Mouse (Mus musculus): ENCODE results near the gene Stk35. TPM values are rescaled to one million over a fixed set of nuclear protein-coding genes. Genes with fewer than 3 reads are reported as not detected.

The Stk35 gene
- polyA plus RNA-seq, 1 experiment from 2014 or later = 10.0 TPM

DNA sequence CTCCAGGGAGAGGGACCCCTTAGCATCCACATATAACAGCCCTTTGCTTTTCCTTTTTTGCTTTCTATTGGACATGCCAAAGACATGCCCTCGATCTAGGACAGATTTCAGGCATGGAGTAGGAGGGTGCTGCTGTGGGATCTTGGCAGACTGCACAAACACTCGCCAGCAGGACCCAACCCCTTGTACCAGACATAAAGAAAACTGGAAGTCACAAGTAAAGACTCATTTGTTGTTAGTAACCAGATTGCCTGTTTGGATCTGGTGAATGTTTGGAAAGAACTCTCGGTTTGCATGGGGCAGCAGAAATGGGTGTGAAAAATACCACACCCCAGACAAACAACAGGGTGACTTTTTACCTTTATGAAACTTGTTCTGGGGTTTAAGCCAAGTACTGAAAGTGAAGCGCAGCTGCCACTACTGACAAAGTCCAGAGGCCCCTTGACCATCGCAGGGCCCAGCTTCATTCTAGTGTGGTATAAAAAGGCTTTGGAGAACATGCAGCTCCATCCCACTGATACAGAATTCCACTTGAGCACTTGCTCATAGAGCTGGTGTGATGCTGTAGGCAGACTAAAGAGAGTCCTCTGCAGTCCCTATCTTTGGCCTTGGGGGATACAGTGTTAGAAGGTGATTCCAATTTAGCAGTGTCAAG is 17.4 kb downstream of the Stk35 start:
- Histone ChIP-seq H3K27ac (no peak overlapping the region), H3K4me2 (no peak overlapping the region), H3K36me3 (peaks cover 86% of the 10 kb centered on the region), H3K27me3 (replicated peaks) (no peaks in the 10 kb centered on the region), H3K9me3 (replicated peaks) (no peaks in the 10 kb centered on the region), H3K4me3 (no peak overlapping the region), H3K9ac (no peak overlapping the region), H3K4me1 (peaks cover 44% of the 10 kb centered on the region)
- ATAC-seq = no peak
- WGBS (ENCODE audit: insufficient replicate concordance) = 74% methylated on average over 5 of the region's 5 CpGs

DNA sequence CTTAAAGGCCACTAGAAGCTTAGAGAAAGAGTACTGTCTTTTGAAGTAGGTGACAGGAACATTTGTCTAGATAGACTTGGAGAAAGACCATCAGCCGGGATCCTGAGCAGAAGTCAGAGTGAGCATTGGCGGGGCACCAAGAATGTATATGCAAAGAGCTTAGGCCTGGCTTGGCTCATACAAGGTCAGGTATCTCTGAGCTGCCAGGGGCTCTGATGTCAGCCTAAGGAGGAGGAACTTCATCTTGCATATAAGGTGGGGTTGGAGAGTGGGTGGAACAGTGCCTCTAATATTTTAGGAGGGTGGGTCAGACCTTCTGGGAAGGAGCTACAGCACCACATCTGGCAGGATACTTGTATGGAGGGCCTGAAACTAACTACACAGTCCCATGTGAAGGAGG is 18.6 kb downstream of the Stk35 start:
- Histone ChIP-seq H3K4me3 (no peak overlapping the region), H3K27ac (no peak overlapping the region), H3K9me3 (replicated peaks) (no peaks in the 10 kb centered on the region), H3K4me1 (peaks cover 33% of the 10 kb centered on the region), H3K36me3 (peaks cover 86% of the 10 kb centered on the region), H3K4me2 (no peak overlapping the region), H3K27me3 (replicated peaks) (no peaks in the 10 kb centered on the region), H3K9ac (no peak overlapping the region)
- 79% methylated on average over 2 of the region's 2 CpGs for WGBS (ENCODE audit: insufficient replicate concordance)
- ATAC-seq = no peak

DNA sequence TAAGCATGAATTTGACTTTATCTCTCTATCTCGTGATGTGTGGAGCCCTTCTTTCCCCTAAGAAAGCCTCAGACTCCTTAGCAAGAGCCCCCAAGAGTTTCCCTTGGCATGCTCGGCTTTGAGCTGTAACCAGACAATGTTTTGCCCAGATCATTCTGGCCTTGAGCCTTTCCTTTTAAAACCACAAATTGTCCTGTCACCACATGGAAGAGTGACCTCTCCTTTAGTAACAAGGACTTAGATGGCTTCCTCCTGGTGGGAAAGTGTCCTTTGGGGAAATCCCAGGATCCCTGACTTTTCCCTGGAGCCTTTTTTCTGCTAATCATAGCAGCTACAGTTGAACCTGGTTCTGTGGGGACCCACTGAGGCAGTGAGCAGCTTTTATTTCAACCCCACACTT is 19.2 kb downstream of the Stk35 start:
- Histone ChIP-seq H3K4me1 (peaks cover 26% of the 10 kb centered on the region), H3K27ac (no peak overlapping the region), H3K4me2 (no peak overlapping the region), H3K4me3 (no peak overlapping the region), H3K36me3 (peaks cover 82% of the 10 kb centered on the region), H3K27me3 (replicated peaks) (no peaks in the 10 kb centered on the region), H3K9me3 (replicated peaks) (no peaks in the 10 kb centered on the region), H3K9ac (no peak overlapping the region; the same call in 1 of the 2 replicates)
- 58% methylated on average over 2 of the region's 2 CpGs for WGBS (ENCODE audit: insufficient replicate concordance)
- ATAC-seq = no peak

DNA sequence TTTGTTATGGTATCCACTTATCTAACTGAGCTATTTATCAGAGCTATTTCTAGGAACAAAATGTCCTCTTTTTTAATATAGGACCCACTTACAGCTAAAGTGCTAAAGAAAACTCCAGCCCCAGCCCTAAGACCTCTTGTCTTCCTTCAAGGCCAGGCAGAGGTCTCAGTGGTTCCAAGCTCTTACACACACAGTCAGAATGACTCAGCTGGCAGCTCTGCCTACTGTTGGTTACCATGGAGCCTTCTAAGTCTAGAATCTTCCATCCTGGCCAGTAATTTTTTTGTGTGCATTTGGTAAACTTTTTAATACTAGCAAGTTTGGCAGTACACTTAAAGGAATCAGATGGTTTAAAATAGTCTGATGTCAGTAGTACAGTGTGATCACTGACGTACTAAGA is 19.6 kb downstream of the Stk35 start:
- 86% methylated on average over 1 of the region's 1 CpGs for WGBS (ENCODE audit: insufficient replicate concordance)
- Histone ChIP-seq H3K4me3 (no peak overlapping the region), H3K4me2 (no peak overlapping the region), H3K9ac (no peak overlapping the region), H3K9me3 (replicated peaks) (no peaks in the 10 kb centered on the region), H3K4me1 (peaks cover 23% of the 10 kb centered on the region), H3K27me3 (replicated peaks) (no peaks in the 10 kb centered on the region), H3K36me3 (peaks cover 78% of the 10 kb centered on the region), H3K27ac (no peak overlapping the region)
- ATAC-seq = no peak

DNA sequence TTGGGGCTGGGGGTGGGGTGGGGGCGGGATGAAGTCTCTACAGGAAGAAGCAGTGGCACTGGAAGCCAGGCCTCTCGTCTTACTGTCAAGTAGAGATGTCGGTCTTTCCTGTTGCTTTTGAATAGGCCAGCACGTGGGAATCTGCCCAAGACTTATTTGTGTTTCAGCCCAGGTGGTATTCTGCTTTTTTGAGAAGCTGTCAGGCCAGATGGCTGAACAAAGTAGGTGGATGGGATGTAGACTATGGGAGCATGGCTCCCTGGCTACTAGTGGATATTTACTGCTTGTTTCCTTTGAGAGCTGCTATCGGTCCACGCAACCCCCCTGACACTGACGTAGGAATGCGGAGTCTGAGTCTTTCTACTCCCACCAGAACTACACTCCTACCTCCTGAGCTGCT is 20.7 kb downstream of the Stk35 start:
- Histone ChIP-seq H3K27me3 (replicated peaks) (no peaks in the 10 kb centered on the region), H3K4me3 (no peak overlapping the region), H3K36me3 (peaks cover 73% of the 10 kb centered on the region), H3K9ac (no peak overlapping the region), H3K4me2 (no peak overlapping the region), H3K9me3 (replicated peaks) (no peaks in the 10 kb centered on the region), H3K4me1 (peaks cover 23% of the 10 kb centered on the region), H3K27ac (no peak overlapping the region)
- no peak for ATAC-seq
- WGBS (ENCODE audit: insufficient replicate concordance) = 66% methylated on average over 8 of the region's 8 CpGs

DNA sequence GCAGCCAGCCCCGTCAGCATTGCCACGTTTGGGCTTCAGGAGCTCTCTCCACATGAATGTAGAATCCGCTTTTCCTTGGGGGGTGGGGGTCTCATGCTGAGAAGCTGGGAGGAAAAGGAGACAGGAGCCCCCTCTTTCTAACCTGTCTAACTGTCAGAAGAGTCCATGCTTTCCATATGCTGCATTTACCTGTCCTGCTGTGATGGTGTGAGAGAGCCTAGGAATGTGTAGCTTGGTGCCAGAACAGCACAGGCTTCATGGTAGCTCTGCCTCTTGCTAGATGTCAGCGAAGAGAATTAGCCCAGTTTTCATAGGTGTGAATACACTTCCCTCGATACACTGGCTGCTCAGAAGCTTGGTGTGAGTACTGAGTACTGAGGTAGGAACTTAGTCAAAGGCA is 21.3 kb downstream of the Stk35 start:
- no peak for ATAC-seq
- peaks cover 23% of the 10 kb centered on the region for H3K4me1 ChIP-seq
- H3K9ac ChIP-seq = no peak overlapping the region
- no peak overlapping the region for H3K27ac ChIP-seq
- H3K9me3 ChIP-seq (replicated peaks) = no peaks in the 10 kb centered on the region
- no peak overlapping the region for H3K4me2 ChIP-seq
- H3K4me3 ChIP-seq = no peak overlapping the region
- H3K27me3 ChIP-seq (replicated peaks) = no peaks in the 10 kb centered on the region
- peaks cover 73% of the 10 kb centered on the region for H3K36me3 ChIP-seq
- 84% methylated on average over 5 of the region's 5 CpGs for WGBS (ENCODE audit: insufficient replicate concordance)

DNA sequence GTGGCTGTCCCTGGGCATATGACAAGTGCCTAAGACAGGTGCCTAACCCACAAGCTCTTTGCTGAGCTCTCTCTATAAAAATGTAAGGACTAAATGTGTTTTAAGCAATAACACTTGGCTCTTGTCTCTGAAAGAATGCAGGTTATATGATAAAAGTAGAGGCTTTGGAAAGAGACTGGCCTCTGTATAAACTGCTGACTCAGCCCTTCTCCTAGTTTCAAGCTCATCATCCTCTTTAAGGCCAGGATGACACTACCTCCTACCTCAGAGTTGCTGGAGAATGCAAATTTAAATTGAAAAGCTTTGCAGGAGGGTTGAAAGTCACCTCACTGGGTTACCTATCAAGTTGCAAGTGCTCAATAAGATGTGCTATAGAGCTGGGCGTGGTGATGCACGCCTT is 23.0 kb downstream of the Stk35 start:
- peaks cover 23% of the 10 kb centered on the region for H3K4me1 ChIP-seq
- H3K36me3 ChIP-seq = peaks cover 73% of the 10 kb centered on the region
- H3K4me2 ChIP-seq = no peak overlapping the region
- no peak overlapping the region for H3K9ac ChIP-seq
- no peaks in the 10 kb centered on the region for H3K27me3 ChIP-seq (replicated peaks)
- H3K4me3 ChIP-seq = no peak overlapping the region
- H3K27ac ChIP-seq = no peak overlapping the region
- no peak for ATAC-seq
- WGBS (ENCODE audit: insufficient replicate concordance) = 92% methylated on average over 2 of the region's 2 CpGs
- no peaks in the 10 kb centered on the region for H3K9me3 ChIP-seq (replicated peaks)

DNA sequence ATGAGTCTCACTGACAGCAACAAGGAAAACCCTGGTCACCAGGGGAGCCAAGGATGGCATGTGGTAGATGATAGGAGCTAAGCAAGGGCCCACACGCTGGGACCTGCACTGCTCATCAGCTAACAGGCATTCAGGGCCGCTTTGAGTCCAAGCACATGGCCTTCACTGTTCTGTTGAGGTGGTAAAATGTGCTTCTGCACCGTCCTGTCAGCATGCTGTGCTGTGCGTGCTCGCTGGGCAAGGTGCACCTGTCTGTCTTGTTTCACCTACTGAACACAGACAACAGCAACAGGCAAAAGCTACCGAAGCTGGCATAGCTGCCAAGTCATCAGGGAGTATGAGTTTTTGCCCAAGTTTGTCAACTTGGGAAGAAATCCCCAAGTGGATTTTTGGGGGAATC is 23.9 kb downstream of the Stk35 start:
- H3K9me3 ChIP-seq (replicated peaks) = no peaks in the 10 kb centered on the region
- ATAC-seq = no peak
- H3K9ac ChIP-seq = no peak overlapping the region
- WGBS (ENCODE audit: insufficient replicate concordance) = 88% methylated on average over 6 of the region's 6 CpGs
- H3K4me3 ChIP-seq = no peak overlapping the region
- H3K27ac ChIP-seq = no peak overlapping the region
- H3K4me1 ChIP-seq = peaks cover 15% of the 10 kb centered on the region
- no peak overlapping the region for H3K4me2 ChIP-seq
- H3K36me3 ChIP-seq = peaks cover 73% of the 10 kb centered on the region
- no peaks in the 10 kb centered on the region for H3K27me3 ChIP-seq (replicated peaks)

DNA sequence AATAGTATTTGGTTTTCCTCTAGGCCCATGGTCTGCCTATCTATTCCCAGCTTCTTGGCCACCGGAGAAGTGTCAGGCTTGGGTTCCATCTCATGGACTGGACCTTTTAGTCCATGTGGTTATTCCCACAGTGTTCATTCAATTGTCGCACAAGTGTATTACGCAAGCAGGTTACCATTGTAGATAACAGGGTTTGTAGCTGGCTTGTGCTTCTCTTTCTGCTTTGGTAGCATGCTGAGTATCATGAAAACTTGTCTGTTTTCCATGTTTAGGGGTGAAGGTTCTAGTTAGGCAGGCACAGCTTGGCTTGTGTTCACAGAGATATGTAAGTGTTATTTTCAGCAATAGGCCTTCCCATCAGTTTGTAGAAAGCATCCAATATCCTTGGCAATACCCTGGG is 25.8 kb downstream of the Stk35 start:
- Histone ChIP-seq H3K27me3 (replicated peaks) (no peaks in the 10 kb centered on the region), H3K4me3 (no peak overlapping the region), H3K36me3 (peaks cover 76% of the 10 kb centered on the region), H3K27ac (no peak overlapping the region), H3K4me2 (no peak overlapping the region), H3K9ac (no peak overlapping the region), H3K9me3 (replicated peaks) (no peaks in the 10 kb centered on the region), H3K4me1 (0 out of 2 replicates have a peak, but pooled peaks cover under 1% of the 10 kb centered on the region)
- no peak for ATAC-seq
- WGBS (ENCODE audit: insufficient replicate concordance) = 88% methylated on average over 3 of the region's 3 CpGs

DNA sequence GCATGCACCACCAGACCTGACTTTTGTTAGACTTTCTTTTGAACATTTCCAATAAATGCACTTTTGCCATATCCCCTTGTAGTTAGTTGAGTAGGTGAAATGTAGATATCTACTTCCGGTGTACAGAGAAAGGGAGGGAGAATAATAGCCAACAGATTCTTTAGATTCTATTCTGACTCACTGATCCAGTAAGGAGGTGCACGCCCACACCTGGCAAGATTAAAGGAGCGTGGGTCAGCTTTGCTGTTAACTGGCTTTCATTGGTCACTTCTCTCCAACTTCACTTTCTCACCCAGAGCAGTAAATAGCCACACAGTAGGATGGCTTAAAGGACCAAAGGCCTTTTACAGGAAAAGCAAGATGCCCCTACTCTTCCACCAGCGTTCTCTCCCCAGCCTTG is 32.7 kb downstream of the Stk35 start:
- ATAC-seq = no peak
- no peaks in the 10 kb centered on the region for H3K4me1 ChIP-seq
- 79% methylated on average over 4 of the region's 4 CpGs for WGBS (ENCODE audit: insufficient replicate concordance)

DNA sequence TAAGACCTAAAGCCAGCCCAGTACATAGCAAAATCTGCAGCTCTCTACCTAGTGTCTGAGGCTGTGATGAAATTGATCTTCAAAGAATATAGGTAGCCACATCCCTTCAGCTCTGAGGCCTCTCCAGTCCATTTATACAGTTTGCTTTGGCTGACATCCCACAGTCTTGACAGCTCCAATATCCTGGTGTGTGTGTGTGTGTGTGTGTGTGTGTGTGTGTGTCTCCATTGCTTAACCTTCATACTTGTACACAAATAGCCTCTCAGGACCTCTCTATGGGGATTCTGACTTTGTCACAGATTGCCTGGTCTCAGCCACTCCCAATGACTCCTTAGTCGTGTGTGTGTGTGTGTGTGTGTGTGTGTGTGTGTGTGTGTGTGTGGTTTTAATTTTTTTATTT is 33.9 kb downstream of the Stk35 start:
- Histone ChIP-seq H3K9me3 (replicated peaks) (no peaks in the 10 kb centered on the region), H3K36me3 (peaks cover 24% of the 10 kb centered on the region), H3K4me2 (no peak overlapping the region), H3K4me1 (no peaks in the 10 kb centered on the region), H3K27ac (no peak overlapping the region), H3K9ac (no peak overlapping the region), H3K27me3 (replicated peaks) (no peaks in the 10 kb centered on the region), H3K4me3 (no peak overlapping the region)
- no peak for ATAC-seq
- WGBS (ENCODE audit: insufficient replicate concordance) = 56% methylated on average over 1 of the region's 1 CpGs

More for the DNA sequence above, 32.7 kb downstream of the Stk35 start:
- H3K36me3 ChIP-seq = peaks cover 36% of the 10 kb centered on the region
- H3K4me2 ChIP-seq = no peak overlapping the region
- no peaks in the 10 kb centered on the region for H3K27me3 ChIP-seq (replicated peaks)
- H3K9me3 ChIP-seq (replicated peaks) = no peaks in the 10 kb centered on the region
- H3K27ac ChIP-seq = no peak overlapping the region
- no peak overlapping the region for H3K4me3 ChIP-seq
- no peak overlapping the region for H3K9ac ChIP-seq

DNA sequence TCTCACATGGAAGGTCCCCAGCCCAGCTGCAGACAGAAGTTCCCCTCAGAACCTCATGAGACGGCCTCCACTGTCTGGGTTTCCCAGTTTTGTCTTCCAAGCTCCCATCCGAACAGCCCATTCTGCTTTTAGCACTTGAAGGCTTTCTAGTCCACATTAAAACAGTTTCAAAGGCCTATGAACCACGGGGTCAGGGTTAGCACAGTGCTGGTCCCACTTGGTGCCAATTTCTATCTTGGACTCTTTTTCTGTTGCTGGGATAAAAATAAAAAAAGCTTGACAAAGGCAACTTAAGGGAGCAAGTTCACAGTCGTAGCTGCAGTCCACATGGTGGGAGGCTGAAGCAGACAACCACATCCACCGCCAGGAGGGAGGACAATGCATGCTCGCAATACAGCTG is 34.6 kb downstream of the Stk35 start:
- Histone ChIP-seq H3K9ac (no peak overlapping the region), H3K36me3 (peaks cover 17% of the 10 kb centered on the region), H3K4me2 (no peak overlapping the region), H3K27me3 (replicated peaks) (no peaks in the 10 kb centered on the region), H3K4me3 (no peak overlapping the region), H3K9me3 (replicated peaks) (no peaks in the 10 kb centered on the region), H3K4me1 (no peaks in the 10 kb centered on the region), H3K27ac (no peak overlapping the region)
- ATAC-seq = no peak
- WGBS (ENCODE audit: insufficient replicate concordance) = 65% methylated on average over 6 of the region's 6 CpGs

DNA sequence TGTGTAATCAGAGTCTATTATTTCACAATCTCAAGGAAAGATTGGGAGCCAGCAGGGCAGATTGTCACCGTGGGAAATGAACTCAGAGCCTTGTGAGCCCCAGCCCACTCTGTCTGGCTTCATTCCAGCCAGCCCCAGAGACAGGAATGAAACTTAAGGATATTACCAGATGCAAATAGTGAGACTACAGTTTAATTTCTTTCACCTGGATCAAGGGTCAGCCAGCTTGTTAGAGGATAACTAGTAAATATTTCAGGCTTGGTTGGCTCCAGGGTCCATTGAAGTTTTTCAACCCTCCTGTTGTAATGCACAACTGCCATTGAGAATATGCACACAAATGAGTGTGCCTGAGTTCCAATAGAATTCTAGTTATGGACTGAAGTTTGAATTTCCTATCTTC is 36.6 kb downstream of the Stk35 start:
- H3K27ac ChIP-seq = no peak overlapping the region
- 57% methylated on average over 1 of the region's 1 CpGs for WGBS (ENCODE audit: insufficient replicate concordance)
- H3K4me3 ChIP-seq = no peak overlapping the region
- H3K4me1 ChIP-seq = no peaks in the 10 kb centered on the region
- no peaks in the 10 kb centered on the region for H3K9me3 ChIP-seq (replicated peaks)
- no peak overlapping the region for H3K9ac ChIP-seq
- no peak for ATAC-seq
- H3K27me3 ChIP-seq (replicated peaks) = no peaks in the 10 kb centered on the region
- no peaks in the 10 kb centered on the region for H3K36me3 ChIP-seq
- no peak overlapping the region for H3K4me2 ChIP-seq

Measured in liver, embryonic 12.5 days (tissue).